Mouse (Mus musculus) limb, embryonic 11.5 days (tissue): ENCODE data around the gene Prkacb. TPM values are rescaled to one million over a fixed set of nuclear protein-coding genes. Genes with fewer than 3 reads are reported as not detected.

Experiments used
- ATAC-seq: fragments of 200-750 bp; cut with Nextera tagmentation; 2 replicates; pipeline ENCODE4 v1.8.0; 2017; ENCODE audit warnings: low read depth; ENCODE audit not compliant: insufficient number of reproducible peaks, low FRiP score, low TSS enrichment
- DNase-seq: peaks from one replicate; pipeline ENCODE4 v3.0.0-alpha.2; 2015; ENCODE audit warnings: low spot score
- H3K27ac ChIP-seq: fragments of 300-500 bp; sonication (generic); replicated peaks from 2 replicates; pipeline ENCODE4 v1.5.1; 2014; ENCODE audit warnings: low read depth, mild to moderate bottlenecking, low read length
- H3K27me3 ChIP-seq: fragments of 300-500 bp; sonication (generic); 2 replicates; pipeline ENCODE4 v1.6.1; 2014; ENCODE audit warnings: mild to moderate bottlenecking, low read length, mixed read lengths; ENCODE audit not compliant: control insufficient read depth, insufficient read depth
- H3K36me3 ChIP-seq: fragments of 300-500 bp; sonication (generic); 2 replicates; pipeline ENCODE4 v1.6.1; 2014; ENCODE audit warnings: mild to moderate bottlenecking, low read length, moderate library complexity, mixed read lengths; ENCODE audit not compliant: control insufficient read depth, insufficient read depth
- H3K4me1 ChIP-seq: fragments of 300-500 bp; sonication (generic); 2 replicates; pipeline ENCODE4 v1.6.1; 2014; ENCODE audit warnings: low read length, mixed read lengths; ENCODE audit not compliant: control insufficient read depth, insufficient read depth
- H3K4me2 ChIP-seq: fragments of 300-500 bp; sonication (generic); 2 replicates; pipeline ENCODE4 v1.6.1; 2014; ENCODE audit warnings: low read depth, mild to moderate bottlenecking, moderate library complexity; ENCODE audit not compliant: severe bottlenecking
- H3K4me3 ChIP-seq: fragments of 300-500 bp; sonication (generic); 2 replicates; pipeline ENCODE4 v1.5.1; 2014; ENCODE audit warnings: low read depth, low read length
- H3K9ac ChIP-seq: fragments of 300-500 bp; sonication (generic); 2 replicates; pipeline ENCODE4 v1.6.1; 2014; ENCODE audit warnings: mild to moderate bottlenecking, low read length
- H3K9me3 ChIP-seq: fragments of 300-500 bp; sonication (generic); 2 replicates; pipeline ENCODE4 v1.6.1; 2016; ENCODE audit warnings: low read length; ENCODE audit not compliant: control insufficient read depth
- WGBS: fragments of 180-500 bp; shearing (Covaris S2); extraction: QIAGEN DNeasy Blood & Tissue Kit; methylation state at CpG from one replicate; pipeline ENCODE4 v1.1.7; 2014; 5-methylcytosine and 5-hydroxymethylcytosine counted together
- polyA plus RNA-seq: library from polyadenylated mRNA; unstranded; fragments of >200 nt; fragmentation: Nextera tagmentation; extraction: Ambion mirVana; gene quantifications from 2 replicates; pipeline ENCODE4 v1.2.1, GENCODE M21; 2014

The Prkacb gene
- polyA plus RNA-seq, 1 experiment from 2014 or later: 73.1 TPM

DNA sequence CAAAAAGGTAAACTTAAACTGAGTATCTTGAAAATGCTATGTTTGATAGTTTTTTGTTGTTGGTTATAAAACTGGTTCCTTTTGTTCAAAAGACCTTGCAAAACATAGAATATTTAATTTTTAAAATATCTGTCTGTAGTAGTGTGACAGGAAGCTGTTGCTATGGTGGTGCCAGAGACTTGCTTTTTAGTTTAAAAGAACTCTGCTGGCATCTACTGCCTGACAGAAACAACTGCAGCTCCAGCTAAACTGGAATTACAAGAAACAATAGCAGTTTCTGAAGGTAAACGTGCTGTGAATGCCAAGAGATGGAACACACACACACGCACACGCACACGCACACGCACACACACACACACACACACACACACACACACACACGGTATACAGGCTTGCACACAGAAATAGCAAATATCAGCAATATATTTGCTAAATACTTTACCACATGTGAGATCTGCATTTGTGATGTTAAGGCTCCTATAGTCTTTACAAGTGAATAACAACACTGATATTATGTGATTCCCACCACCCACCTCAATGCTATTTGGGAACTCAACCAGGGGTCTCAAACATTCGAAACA, 29.1 kb downstream of the Prkacb start:
- DNase-seq: no peak
- 87% methylated on average over 7 of the region's 7 CpGs for WGBS
- H3K9me3 ChIP-seq: no peaks in the 10 kb centered on the region

DNA sequence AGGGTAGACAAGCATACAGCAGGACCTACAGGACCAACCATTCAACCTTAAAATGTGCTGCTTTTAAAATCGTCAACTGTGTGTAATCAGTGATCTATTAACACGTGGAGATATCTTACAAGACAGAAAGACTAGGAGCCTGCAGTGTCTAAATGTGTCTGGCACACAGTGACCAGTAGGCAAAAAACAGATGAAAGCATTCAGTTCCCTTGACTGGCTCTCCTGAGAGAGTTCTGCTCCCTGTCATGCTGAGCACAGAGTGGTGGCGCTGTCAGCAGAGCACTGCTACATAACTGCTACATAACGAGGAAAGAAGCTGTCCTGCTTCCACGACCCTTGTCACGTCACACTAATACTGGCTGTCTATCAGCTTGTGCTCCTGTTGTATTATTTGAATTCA, 30.2 kb downstream of the Prkacb start:
- Histone ChIP-seq H3K27ac (no peak overlapping the region), H3K4me2 (no peak overlapping the region), H3K9me3 (no peaks in the 10 kb centered on the region), H3K4me3 (no peak overlapping the region), H3K4me1 (peaks cover 3% of the 10 kb centered on the region; the same call in 1 of the 2 replicates), H3K9ac (no peak overlapping the region), H3K27me3 (no peaks in the 10 kb centered on the region), H3K36me3 (no peaks in the 10 kb centered on the region)
- WGBS: 36% methylated on average over 6 of the region's 6 CpGs
- DNase-seq: no peak
- no peak for ATAC-seq

More for the DNA sequence above, 29.1 kb downstream of the Prkacb start:
- Histone ChIP-seq H3K4me3 (no peak overlapping the region), H3K27ac (no peak overlapping the region), H3K4me2 (no peak overlapping the region), H3K4me1 (peaks cover 3% of the 10 kb centered on the region; the same call in 1 of the 2 replicates), H3K36me3 (no peaks in the 10 kb centered on the region), H3K27me3 (no peaks in the 10 kb centered on the region), H3K9ac (no peak overlapping the region)
- ATAC-seq: no peak

DNA sequence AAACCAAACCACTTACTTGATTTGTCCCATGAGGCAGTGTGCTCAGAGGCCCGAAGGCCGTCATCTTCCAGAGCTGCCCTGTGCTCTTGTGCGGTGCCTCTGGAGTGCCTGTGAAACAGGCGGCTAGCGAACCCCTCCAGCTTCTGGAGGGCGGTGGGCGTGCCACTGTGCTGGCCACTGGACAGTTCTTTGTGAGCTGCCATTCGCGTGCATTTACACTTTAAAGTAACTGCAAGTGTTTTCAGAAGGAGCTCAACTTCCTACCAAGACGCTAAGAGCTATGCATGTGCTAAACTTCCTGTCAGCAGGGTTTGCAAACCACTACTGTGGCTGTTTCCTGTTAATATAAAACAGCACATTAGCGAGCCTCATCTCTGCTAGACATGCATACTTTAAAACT, 31.7 kb downstream of the Prkacb start:
- H3K4me2 ChIP-seq: peak overlapping the region; percentile 24; the same call in 1 of the 2 replicates

DNA sequence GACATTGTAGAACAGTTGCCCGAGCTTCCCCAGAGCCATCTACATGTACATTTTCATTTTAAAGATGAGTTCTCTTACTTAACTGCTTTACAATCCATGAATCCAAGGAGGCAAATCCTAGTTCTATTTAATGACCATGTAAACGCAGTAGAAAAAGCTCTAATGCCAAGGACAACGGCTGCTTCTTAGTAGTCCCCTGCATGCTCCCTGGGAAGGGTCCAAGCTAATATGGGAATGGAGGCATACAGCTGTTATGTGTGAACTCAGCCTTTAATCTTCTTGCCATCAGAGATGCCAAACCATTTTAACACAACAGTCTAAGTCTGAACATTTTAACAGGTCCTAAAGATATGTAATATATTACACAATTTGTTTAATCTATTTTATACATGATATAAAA, 32.5 kb downstream of the Prkacb start:
- DNase-seq: no peak
- no peak overlapping the region for H3K9ac ChIP-seq
- H3K27ac ChIP-seq: no peak overlapping the region
- no peak overlapping the region for H3K4me3 ChIP-seq
- H3K27me3 ChIP-seq: no peaks in the 10 kb centered on the region
- H3K4me2 ChIP-seq: no peak overlapping the region
- no peak for ATAC-seq
- WGBS: 70% methylated on average over 3 of the region's 3 CpGs
- H3K9me3 ChIP-seq: no peaks in the 10 kb centered on the region
- H3K4me1 ChIP-seq: peaks cover 3% of the 10 kb centered on the region; the same call in 1 of the 2 replicates
- H3K36me3 ChIP-seq: no peaks in the 10 kb centered on the region

More for the DNA sequence above, 31.7 kb downstream of the Prkacb start:
- WGBS: 14% methylated on average over 11 of the region's 11 CpGs
- Histone ChIP-seq H3K4me3 (no peak overlapping the region), H3K27ac (no peak overlapping the region; the same call in 1 of the 2 replicates), H3K9ac (no peak overlapping the region), H3K4me1 (peaks cover 3% of the 10 kb centered on the region; the same call in 1 of the 2 replicates), H3K27me3 (no peaks in the 10 kb centered on the region), H3K36me3 (no peaks in the 10 kb centered on the region), H3K9me3 (no peaks in the 10 kb centered on the region)
- ATAC-seq (no peak), DNase-seq (peak; percentile 62)

DNA sequence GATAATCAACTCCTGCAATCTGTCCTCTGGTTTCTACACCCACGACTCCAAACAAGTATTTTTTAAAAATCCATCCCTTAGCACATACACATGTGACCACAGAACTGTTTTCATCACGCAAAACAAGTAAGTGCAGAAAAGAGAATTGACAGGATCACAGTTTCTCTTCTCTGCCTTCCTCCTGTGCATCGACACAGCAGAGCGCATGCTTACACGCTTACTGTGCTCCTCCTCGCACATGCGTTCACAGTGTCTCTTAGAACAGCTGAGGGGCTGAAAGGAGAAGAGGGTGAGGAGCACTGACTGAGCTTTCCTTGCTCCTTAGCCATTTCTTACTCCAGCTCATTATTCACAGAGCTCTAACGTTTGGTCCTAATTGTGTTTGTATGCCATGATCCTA, 33.9 kb downstream of the Prkacb start:
- DNase-seq: no peak
- Histone ChIP-seq H3K9me3 (no peaks in the 10 kb centered on the region), H3K4me1 (peaks cover 3% of the 10 kb centered on the region; the same call in 1 of the 2 replicates), H3K27ac (no peak overlapping the region), H3K9ac (no peak overlapping the region), H3K36me3 (no peaks in the 10 kb centered on the region), H3K27me3 (no peaks in the 10 kb centered on the region), H3K4me3 (no peak overlapping the region), H3K4me2 (no peak overlapping the region)
- no peak for ATAC-seq
- 83% methylated on average over 8 of the region's 8 CpGs for WGBS

DNA sequence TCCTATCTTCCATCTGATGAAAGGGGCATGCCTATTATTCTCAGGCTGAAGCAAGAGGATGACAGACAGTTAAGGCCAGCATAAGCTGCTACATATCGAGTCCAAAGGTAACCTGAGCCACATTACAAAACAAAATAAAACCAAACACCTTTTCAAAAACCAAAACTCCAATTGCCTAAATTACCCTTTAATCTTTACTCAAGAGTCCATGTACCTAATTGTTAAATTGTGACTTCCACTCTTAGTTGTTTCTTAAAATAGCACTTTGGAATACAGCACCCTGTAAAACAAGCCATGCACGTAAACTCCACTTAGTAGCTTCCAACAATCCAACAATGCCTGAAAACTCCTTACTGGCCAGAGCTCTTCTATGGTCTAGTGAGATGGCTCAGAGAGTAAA, 34.3 kb downstream of the Prkacb start:
- no peak for ATAC-seq
- peaks cover 3% of the 10 kb centered on the region; the same call in 1 of the 2 replicates for H3K4me1 ChIP-seq
- DNase-seq: no peak
- H3K36me3 ChIP-seq: no peaks in the 10 kb centered on the region
- no peak overlapping the region for H3K9ac ChIP-seq
- no peak overlapping the region for H3K27ac ChIP-seq
- H3K27me3 ChIP-seq: no peaks in the 10 kb centered on the region
- 63% methylated on average over 2 of the region's 2 CpGs for WGBS
- no peaks in the 10 kb centered on the region for H3K9me3 ChIP-seq
- no peak overlapping the region for H3K4me3 ChIP-seq
- no peak overlapping the region for H3K4me2 ChIP-seq

DNA sequence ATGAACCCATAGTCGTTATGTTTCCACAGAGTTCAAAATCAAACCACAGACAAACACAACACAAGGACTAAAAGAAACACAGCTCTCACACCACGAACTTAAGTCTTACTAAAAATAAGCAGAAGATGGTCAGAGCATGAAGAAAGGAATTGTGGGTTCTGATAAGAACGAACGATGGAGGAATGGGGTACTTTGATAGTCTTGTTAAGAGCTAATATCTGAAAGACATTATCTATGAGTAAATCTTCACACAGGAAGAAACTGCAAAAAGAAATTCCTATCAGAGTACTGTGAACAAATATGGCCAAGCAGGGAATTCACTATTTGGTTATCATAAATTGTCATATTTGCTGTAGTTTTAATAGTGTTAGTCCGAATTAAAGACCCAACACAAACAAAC, 36.1 kb downstream of the Prkacb start:
- H3K9me3 ChIP-seq: no peaks in the 10 kb centered on the region
- no peak overlapping the region for H3K27ac ChIP-seq
- peaks cover 3% of the 10 kb centered on the region; the same call in 1 of the 2 replicates for H3K4me1 ChIP-seq
- WGBS: 92% methylated on average over 5 of the region's 5 CpGs
- H3K4me3 ChIP-seq: no peak overlapping the region
- ATAC-seq (no peak), DNase-seq (no peak)
- H3K9ac ChIP-seq: no peak overlapping the region
- H3K36me3 ChIP-seq: no peaks in the 10 kb centered on the region
- H3K4me2 ChIP-seq: no peak overlapping the region
- H3K27me3 ChIP-seq: no peaks in the 10 kb centered on the region

DNA sequence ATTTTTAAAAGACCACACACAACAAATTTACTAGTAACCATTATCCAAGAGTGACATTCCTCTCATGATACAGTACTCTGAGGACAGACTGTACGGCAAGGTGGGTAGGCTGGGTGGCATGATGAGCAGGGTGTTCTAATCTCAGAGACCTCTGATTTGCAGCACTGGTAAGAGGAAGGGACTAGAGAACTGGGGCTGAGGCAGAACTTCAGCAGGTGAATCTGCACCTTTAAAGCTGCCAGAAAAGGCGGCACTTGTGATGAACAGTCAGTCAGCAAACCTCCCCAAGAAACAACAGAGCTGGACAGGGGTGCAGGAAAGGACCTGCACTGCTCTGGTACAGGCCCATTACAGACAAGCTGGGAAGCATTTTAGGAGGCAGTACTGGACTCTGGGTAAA, 41.9 kb downstream of the Prkacb start:
- Histone ChIP-seq H3K9ac (no peak overlapping the region), H3K4me2 (no peak overlapping the region), H3K9me3 (no peaks in the 10 kb centered on the region), H3K4me3 (no peak overlapping the region), H3K36me3 (no peaks in the 10 kb centered on the region), H3K4me1 (no peaks in the 10 kb centered on the region), H3K27ac (no peak overlapping the region), H3K27me3 (no peaks in the 10 kb centered on the region)
- WGBS: 76% methylated on average over 2 of the region's 2 CpGs
- ATAC-seq: no peak
- no peak for DNase-seq
